Mouse (Mus musculus): ENCODE measurements around the gene Arl4d.
A peak's percentile ranks its signal among the peaks of the same experiment; 100 is the strongest.

DNA sequence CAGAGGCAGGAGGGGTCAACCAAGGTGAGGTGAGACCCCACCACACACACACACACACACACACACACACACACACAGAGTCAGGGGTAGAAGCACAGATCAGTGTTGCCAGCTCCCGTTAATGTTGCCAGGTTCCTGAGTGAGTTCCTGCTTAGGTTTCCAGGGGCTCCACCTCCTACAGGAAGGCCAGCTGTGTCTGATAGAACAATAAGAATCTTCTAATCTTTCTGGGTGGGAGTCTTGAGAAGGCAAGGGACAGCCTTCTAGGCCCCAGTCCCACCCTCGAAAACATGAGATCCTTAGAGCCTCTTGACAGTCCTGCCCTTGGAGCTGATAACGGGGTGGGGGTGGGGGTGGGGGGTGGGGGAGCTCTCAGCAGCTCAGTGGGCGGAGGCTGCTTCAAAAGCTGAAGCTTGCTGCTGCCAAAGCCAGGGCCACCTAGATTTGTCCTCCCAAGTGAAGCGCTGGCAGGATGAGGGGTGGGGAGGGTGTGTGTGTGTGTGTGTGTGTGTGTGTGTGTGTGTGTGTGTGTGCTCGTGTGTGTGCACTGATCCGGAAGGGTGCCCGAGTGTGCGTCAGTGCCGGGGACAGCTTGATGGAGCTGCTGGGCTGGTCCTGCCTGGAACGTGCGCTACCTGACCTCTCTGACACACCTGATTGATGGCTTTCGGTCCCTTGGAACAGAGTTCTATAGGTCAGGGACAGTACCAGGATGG lies 3.4 kb downstream of the Arl4d start:
- TF ChIP-seq CTCF (IDR thresholded peaks at IDR 0.05) (no peak), POLR2A (IDR thresholded peaks at IDR 0.05; ENCODE audit: insufficient read depth, low read depth, low read length) (peak; percentile 53), EP300 (IDR thresholded peaks at IDR 0.05; ENCODE audit: insufficient read depth, low read depth, low read length) (peak; percentile 75)
